Mouse (Mus musculus) G1E (cell line): ENCODE measurements around the gene St6gal1.

Source experiments
- CTCF ChIP-seq: IDR thresholded peaks from 2 replicates; pipeline ENCODE4 v1.5.1; 2012; ENCODE audit warnings: low read depth, low read length, inconsistent platforms, mixed read lengths
- GATA1 ChIP-seq: IDR thresholded peaks from 2 replicates; pipeline ENCODE4 v1.6.1; 2012; ENCODE audit warnings: borderline replicate concordance, low read length, inconsistent platforms, mixed read lengths
- POLR2AphosphoS5 ChIP-seq: IDR thresholded peaks from 2 replicates; pipeline ENCODE4 v1.6.1; 2012; ENCODE audit warnings: low read depth, low read length, inconsistent platforms; ENCODE audit not compliant: insufficient replicate concordance
- TAL1 ChIP-seq: conservative IDR thresholded peaks from 2 replicates; pipeline ENCODE4 v1.6.1; 2012; ENCODE audit warnings: low read depth, low read length, inconsistent platforms, mixed read lengths

GRCm38 (mm10) chr16:23274005-23274404 lies 49.5 kb downstream of the St6gal1 start:
- no peak for TF ChIP-seq CTCF
- TF ChIP-seq POLR2AphosphoS5: no peak
- TF ChIP-seq TAL1: no peak
- TF ChIP-seq GATA1: no peak
